Mouse (Mus musculus): ENCODE measurements around the gene Cenpv. TPM values are rescaled to one million over a fixed set of nuclear protein-coding genes. Genes with fewer than 3 reads are reported as not detected.

Cenpv gene
- polyA plus RNA-seq (2012; rRNA removed), result 24.1 and 27.2 TPM in 2 replicates

DNA sequence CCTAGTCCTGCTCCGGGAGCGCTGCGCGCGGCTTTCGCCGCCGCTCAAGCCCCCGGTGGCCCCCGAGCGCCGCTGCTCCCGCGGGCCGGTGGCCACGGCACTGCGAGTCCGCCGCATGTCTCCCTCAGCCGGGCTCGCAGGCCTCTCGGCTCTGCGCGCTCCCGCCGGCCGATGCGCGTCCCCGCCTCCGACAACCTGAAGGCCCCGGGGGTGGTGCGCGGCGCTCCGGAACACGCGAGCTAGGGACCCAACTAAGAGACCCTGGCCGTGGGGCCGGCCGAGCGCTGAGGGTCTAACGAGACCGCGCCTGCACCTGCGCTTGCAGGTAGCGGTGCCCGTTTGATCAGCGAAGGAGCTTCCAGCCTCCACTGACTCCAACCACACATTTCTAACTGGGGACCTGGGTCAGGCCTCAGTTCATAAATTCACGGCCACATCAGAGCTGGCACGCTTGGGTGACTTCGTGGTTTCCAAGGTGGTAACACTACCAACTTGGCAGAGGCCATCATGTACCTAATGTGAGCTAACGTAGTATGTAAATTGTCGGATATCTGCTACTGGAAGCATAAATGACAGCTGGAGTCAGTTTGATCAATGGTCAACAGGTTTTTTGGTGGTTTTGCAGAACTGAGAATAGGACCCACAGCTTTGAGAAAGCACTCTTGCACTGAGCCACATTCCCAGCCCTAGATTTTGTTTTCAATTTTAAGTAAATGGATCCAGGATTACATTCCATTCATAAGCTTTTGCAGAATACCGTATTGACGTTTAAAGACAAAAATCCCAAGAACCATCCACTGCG, at the start of gene Cenpv:
Gene Cenpv (minus strand): TSS at position 173 of the 802 bp plus-strand sequence.

DNA sequence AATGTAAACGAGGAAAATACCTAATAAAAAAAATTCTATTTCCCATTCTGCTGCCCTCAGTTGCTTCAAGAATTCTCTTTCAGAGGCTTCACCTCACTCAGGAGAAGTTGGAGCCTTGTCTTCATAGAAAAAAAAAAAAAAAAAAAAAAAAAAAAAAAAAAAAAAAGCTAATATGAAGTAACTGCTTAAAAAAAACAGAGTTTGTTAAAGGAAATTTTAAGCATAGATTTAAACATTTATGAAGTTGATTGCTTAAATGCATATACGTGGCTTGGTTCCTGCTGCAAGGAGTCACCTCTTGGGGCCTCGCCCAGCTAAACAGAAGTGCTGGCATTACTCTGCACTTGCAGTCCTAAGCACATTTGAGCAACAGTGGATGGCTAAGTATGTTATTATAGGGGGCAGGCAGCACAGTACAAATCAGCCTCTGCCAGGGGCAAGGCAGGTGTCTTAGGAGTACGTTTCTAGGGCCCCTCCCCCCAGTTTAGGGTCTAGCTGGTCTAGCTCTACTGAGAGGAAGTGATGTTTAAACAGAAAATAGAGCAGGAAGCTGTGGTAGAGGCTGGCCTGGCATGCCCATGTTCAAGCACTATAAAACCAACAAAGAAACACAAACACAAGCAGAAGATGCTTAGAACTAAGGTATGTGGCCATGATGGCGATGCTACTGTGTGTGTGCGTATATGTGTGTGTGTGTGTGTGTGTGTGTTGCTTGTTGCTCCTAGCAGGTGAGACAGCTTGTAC, 35.1 kb upstream of the Cenpv start, which contains the start of gene Trpv2:
Gene Trpv2 (plus strand): TSS at position 528 of the 744 bp plus-strand sequence.

DNA sequence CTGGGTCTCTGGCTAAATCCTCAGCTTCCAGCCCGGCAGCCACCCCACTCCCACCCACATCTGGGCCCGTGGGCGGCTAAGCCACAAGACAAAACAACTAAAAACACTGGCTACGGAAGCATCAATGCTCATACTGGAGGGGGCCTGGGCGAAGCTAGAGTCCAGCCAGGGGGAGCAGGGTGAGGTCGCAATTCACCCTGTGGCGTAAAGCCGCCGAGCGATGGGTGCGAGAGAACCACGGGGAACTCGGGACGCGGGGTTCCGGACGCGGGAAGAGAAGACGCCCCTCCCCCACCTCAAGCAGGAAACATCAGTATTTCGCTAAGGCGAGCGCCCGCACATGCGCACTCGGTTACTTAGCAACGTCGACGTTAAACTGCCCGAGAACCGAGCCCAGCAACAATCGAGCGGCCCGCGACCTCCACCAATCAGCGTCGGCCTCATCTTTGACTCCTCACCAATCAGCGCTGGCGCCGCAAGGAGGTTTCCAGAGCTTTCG, 11.7 kb upstream of the Cenpv start, which contains the start of gene Ubb:
Gene Ubb (plus strand): TSS at position 445 of the 499 bp plus-strand sequence.

Other genes with a start within 250 kb of the Cenpv start
- 3.2 and 3.6 TPM in 2 replicates for gene Pigl, start 80.8 kb downstream of the Cenpv start, polyA plus RNA-seq (2012; rRNA removed)
- gene Ncor1, start 80.7 kb downstream of the Cenpv start, polyA plus RNA-seq (2012; rRNA removed), result 35.9 and 37.3 TPM in 2 replicates
- 918 and 1,034 TPM in 2 replicates for gene Ubb, start 11.9 kb upstream of the Cenpv start, polyA plus RNA-seq (2012; rRNA removed)
- 2.9 and 3.8 TPM in 2 replicates for gene Trpv2, start 35.2 kb upstream of the Cenpv start, polyA plus RNA-seq (2012; rRNA removed)
- 0.98 and 1.1 TPM in 2 replicates for gene Lrrc75a, start 109.3 kb upstream of the Cenpv start, polyA plus RNA-seq (2012; rRNA removed)
- gene Mmgt2, start 109.4 kb upstream of the Cenpv start, polyA plus RNA-seq (2012; rRNA removed), result 7.4 and 9.2 TPM in 2 replicates
- 0.18 and 0.28 TPM in 2 replicates for gene Zfp287, start 192.6 kb upstream of the Cenpv start, polyA plus RNA-seq (2012; rRNA removed)
- not detected in 2 replicates for gene Gm10428, start 213.8 kb upstream of the Cenpv start, polyA plus RNA-seq (2012; rRNA removed)

Measured in liver, embryonic 14 days (tissue).